Mouse (Mus musculus) right cerebral cortex, adult 2 months (tissue): ENCODE results near the gene Cks1b.

Source experiments
- DNase-seq, 2 experiments: peaks; one replicate each; pipeline ENCODE4 v3.0.0; 2021 to 2022; ENCODE audit warnings: low spot score in 2 of 2

The Cks1b gene

DNA sequence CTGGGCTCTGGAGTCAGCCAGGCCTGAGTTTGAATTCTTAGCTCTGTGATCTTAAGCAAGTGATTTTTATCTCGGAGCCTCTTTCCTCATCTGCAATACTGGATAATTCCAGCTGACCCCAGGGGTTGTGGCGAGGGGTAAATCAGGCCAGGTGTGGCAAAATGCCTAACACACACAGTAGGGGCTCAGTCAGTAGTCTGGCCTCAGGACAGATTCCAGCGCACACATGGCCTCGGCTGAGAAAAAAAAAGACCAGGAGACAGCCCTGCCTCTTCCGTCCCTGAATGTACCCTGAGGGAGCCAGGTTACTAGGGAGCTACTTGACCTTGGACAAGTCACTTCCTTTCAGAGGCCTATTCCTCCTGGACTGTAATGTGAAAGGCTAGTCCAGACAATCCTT lies 35.2 kb downstream of the Cks1b start:
- DNase-seq: no peak

DNA sequence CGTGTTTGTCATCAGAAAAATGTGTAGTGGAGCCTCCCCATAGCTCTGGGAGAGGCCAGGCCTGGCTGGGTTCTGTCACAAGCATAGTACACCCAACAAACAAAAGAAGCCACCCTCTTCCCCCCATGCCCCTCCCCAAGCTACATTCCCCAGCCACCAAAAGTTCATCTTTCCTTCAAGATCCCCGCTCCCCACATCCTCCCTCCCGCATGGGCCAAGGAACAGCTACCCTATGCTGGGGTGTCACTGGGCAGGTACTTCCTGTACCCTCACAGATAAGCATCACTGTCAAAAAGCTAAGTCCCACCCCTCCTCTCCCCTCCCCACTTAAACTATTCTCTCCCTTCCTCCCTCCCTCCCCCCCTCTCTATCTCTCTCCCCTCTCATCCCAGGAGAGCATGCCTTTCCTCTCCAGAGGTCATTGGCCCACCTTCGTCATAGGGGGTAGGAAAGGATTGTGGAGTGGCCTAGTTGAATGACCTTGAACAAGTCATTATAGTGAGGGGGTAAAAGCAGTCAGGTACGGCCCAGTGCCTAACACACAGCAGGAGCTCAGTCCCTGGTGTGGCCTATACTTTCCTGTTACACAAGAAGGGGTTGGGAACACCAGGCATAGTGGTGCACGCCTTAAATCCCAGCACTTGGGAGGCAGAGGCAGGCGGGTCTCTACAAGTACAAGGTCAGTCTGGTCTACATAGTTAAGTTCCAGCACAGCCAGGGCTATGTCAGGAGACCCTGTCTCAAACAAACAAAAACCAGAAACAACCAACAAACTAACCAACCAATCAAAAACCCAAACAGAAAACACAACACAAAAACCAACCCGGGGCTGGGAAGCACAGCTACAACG lies 35.9 kb downstream of the Cks1b start:
- no peak for DNase-seq

DNA sequence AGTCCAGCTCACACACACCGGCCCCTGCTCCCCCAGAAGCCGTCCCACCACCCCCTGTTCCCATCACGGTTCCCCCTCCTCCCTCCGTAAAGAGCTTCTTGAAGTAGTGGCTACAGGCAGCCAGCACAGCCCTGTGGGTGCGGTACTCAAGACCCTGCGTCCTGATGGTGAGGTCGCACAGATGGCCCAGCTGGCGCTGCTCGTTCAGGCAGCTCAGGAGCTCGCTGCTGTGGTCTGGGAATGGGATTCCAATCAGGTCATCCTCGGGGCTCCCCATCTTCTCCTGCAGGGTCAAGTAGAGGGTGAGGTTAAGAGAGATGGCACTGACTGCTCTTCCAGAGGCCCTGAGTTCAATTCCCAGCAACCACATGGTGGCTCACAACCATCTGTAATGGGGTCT lies 37.0 kb downstream of the Cks1b start:
- DNase-seq: no peak

DNA sequence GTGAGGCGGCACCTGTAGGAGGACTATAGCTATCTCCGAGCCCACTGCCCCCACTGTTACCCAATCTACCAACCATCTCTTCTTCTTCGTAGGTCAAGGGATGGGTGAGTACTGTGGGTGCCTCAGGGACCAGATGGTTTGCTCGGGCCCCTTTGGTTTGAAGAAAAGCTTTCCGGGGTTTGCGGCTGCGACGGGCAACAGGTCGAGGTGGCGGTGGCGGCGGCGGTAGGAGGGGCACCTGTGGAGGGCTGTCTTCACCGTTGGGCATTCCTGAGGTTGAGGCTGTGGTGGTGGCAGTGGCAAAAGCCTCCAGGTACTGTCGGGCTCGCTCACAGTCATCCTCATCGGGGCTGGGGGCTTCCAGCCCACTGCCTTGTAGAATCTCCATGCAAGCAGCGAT lies 37.5 kb downstream of the Cks1b start:
- no peak for DNase-seq

DNA sequence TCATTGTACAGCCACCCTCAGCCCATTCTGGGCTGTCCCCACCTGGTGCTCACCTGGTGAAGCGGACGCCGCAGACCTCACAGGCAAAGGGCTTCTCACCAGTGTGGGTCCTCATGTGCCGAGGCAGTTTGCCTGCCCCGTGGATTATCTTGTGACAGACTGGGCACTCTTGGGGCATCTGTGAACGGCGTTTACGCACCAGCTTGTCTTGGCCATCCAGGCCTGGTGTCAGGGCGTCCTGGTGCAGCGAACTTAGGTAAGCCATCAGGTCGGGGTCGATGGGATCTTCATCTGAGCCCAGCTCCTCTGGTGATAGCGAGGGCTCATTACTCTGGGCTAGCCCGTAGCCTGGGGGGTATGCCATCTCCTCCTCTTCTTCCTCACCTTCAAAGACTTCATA lies 37.9 kb downstream of the Cks1b start:
- no peak for DNase-seq

DNA sequence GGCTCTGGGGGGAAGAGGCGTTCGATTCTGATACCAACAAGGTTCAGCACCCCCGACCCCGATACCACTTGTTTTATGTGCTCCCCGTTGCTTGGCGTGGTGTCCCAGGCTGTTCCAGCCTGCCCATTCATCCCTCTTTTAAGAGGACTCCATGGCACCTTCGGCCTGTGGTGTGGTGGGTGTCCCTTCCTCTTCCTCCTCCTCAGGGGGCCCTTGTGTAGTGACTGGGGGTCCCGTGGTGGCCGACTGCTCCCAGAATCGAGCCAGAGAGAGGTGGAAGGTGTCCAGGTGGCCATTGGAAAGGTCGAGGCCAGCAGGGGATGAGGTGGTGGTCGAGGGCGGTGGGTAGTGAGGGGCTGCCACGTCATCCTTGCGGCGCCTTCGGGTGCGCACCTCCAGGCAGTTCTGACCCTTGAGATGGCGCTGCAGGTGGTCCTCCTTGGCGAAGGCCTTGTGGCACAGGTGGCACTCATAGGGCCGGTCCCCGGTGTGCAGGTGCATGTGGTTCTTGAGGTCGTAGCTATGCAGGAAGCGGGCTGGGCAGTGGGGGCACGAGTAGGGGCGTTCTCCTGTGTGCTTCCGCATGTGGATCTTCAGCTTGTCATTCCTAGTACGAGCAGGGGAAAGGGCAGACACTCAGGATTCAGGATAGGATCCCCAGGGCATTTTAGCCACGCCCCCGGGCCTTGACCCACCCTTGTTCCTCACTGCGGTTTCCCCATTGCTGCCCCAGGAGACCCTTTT lies 38.6 kb downstream of the Cks1b start:
- no peak for DNase-seq

DNA sequence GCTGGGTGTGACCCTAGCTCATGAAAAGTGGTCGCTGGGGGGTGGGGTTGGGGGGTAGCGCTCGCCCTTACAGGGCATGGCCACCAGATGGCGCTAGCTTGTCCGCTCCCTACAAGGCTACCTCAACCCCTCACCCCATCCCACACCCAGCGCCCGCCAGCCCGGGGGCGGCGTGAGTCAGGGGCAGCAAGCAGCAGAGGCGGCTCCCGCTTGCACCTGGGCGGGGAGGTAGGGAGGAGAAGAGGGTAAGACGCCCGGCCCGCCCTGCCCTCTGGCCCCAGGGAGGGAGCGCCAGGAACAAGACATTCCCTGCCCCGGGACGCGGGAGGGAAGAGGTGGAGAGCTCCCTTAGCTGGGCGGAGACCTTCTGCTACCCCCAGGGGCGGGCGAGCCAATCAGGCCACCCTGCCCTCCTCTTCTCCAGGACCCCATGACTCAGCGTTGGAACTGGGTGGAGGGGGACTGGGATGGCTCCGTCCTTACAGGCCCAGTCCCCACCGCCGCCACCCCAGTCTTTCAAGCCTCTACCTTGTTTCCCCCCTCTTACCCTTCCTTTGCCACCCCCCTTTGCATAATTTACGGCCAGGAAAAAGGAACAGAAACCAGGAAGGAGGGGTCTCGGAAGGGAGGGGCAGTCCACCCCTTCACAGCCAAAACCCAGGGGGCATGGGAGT lies 39.7 kb downstream of the Cks1b start:
- DNase-seq: peak; percentile 66 to 73

DNA sequence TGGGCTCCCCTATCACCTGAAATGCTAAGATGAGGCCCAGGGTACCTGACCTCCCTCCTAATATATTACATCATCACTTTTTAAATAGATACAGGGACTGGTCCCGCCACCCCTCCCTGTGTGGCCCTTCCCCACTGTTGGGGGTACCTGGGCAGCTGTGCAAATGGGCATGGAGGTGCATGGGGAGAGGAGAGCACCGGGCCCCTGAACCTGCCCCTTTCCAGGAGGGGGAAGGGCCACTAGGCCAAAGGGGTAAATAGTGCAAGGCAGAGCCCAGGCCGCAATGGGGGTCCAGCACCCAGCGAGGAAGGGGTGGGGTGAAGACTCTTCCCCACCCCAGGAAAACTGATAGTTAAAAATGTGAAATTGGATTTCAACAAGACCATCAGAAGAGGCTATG lies 40.4 kb downstream of the Cks1b start:
- DNase-seq: no peak

DNA sequence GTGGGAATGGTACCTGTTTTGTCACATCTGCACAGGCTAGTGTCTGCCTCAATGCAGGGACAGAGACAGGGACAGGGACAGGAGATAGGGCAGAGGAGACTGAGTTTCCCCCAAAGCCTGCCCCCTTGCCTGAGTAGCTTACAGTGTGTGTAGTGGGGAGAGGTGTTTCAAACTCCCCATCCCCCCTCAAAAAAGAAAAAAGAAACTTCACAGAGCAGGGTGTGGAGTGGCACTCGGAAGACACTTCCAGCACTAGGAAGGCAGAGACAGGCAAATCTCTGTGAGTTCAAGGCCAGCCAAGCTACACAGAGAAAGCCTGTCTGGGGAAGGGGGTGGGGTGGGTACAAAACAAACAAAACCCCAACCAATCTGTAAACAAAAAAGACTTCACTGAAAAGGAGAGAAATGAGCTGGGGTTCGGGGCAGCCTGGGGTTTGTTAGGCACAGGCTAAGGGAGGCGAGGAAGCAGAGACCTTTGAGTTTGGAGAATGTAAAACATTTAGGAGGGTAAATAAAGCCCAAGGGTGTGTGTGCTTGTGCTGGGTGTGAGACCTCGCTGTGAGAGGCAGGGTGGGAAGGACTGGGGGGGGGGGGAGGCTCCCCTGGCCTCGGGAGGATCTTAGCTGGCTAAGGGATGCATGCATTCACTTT lies 44.5 kb downstream of the Cks1b start:
- no peak for DNase-seq

DNA sequence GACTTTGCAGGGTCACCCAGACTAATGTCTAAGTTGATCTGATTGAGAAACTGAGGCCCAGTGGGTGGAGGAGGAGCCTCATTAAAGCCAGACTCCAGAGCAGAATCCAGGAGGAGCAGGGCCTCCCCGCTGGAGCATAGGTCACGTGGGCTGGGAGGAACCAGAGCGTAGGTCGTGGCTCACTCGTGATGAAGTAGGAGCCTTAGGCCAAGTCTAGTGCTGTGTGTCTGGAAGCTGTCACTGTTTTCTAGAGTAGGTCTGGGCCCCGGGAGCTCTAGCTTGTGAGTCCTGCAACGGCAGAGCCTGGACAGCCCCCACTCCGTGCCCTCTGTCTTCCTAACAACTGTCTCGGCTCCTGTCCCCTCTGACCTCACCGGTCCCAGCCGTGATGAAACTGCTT lies 50.8 kb downstream of the Cks1b start:
- no peak for DNase-seq

DNA sequence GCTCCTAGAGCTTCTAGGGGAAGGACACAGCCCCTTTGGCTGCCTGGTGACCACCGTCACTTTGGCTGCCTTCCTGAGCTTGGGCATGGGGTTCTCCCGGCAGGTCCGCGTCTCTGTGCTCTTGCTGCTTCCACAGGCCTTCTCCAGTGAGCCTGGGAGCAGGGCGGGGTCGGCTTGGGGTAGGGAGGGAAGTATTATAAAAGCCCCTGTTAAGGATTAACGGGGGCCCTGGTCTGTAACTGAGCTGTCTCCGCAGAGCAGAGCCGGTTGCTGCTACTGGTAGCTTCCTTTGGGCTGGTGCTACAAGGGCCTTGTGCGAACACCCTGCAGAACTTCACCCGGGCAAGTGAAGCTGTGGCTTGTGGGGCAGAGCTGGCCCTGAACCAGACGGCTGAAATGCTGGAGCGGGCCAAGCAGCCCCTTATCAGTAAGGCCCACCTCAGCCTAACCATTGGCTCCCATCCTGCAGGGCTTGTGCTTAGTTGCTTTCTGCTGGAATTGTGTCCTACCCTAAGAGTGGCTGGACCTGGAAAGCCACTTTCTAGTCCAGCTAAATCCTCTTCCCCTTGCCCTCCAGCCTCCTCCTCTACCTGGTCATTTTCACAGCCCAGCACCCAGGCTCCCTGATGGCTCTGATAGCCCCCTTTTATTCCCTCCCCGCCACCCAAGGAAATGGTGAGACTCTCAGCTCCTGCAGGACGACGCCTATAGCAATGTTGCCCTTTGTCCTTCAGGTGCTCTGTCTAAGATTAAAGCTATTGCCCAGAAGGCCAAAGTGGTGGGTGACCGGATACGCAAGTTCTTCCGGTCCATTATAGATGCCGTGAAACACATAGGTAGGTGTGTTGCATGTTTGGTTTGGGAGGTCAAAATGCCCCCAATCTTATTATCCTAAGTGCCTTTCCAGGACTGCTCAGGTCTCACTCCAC lies 52.4 kb downstream of the Cks1b start:
- no peak for DNase-seq
